Mouse (Mus musculus) thymus, adult 2 months (tissue): ENCODE data around the gene Ubr4.

Experiments used
- CTCF ChIP-seq: fragments of 200-500 bp; IDR thresholded peaks from 2 replicates; pipeline ENCODE4 v1.5.1; 2012; ENCODE audit warnings: mild to moderate bottlenecking, control low read depth, low read length, moderate library complexity, borderline replicate concordance; ENCODE audit not compliant: control insufficient read depth, poor library complexity, insufficient read depth; ENCODE audit errors: extremely low read depth
- POLR2A ChIP-seq: fragments of 200-500 bp; IDR thresholded peaks from 2 replicates; pipeline ENCODE4 v1.6.1; 2012; ENCODE audit warnings: mild to moderate bottlenecking, low read length, control low read depth, moderate library complexity; ENCODE audit not compliant: control insufficient read depth, poor library complexity, insufficient read depth; ENCODE audit errors: extremely low read depth

DNA sequence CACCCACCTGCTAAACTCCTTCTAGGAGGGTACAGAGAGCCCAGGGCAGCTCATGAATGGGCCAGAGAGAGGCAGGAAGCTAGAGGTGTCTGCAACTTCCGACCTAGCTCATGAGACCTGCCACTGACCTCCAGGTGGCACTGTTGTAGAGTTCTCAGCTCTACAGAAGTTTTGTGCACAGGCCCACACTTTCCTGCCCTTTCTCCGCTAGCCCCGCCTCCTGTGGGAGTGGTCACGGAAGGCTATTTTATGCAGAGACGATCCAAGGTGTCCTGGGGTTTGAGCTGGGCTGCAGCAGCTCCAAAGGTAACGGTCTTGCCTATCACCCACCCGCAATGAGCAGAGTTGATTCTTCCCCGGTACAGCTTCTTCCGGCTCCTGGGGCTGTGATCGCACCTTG lies 21.8 kb upstream of the Ubr4 start:
- peak; percentile 82 for TF ChIP-seq CTCF
- TF ChIP-seq POLR2A, result peak; percentile 58
